Mouse (Mus musculus): ENCODE measurements at regions not wholly inside any gene's neighbourhood (a gene's known extent, or its start where the extent isn't known, plus 50 kb on each side); places are given as distances from the start of the nearest gene placed in this dataset.

GRCm38 (mm10) chr5:106276186-106276585, 181.8 kb downstream of the Barhl2 start:
- Histone ChIP-seq H3K27me3 (0 out of 2 replicates have a peak, but pooled peaks cover 2% of the 10 kb centered on the region), H3K9ac (no peak overlapping the region), H3K9me3 (replicated peaks) (no peaks in the 10 kb centered on the region), H3K36me3 (no peaks in the 10 kb centered on the region), H3K4me2 (replicated peaks) (no peak overlapping the region), H3K27ac (replicated peaks) (no peak overlapping the region), H3K4me3 (replicated peaks) (no peak overlapping the region), H3K4me1 (no peaks in the 10 kb centered on the region)
- no peak for ATAC-seq (ENCODE audit: insufficient number of reproducible peaks, low FRiP score, low TSS enrichment, low read depth)
- 14% methylated on average over 2 of the region's 2 CpGs for WGBS

DNA sequence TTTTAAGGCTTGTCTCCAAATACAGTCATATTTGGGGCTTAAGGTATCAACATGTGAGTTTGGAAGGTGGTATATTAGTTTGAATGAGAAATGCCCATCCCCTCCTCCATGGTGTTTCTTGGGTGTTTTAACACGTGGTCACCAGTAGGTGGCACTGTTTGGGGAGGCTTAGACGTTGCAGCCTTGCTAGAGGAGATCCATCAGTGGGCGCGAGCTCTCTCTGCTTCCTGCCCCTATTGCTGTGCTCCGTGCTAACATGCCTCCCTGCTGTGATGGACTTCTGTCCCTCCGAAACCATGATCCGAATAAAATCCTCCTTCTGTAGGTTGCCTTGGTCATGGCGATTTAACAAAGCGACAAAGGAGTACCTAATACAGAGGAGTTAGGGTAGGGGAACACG, 183.3 kb downstream of the Barhl2 start:
- no peaks in the 10 kb centered on the region for H3K4me1 ChIP-seq
- no peak for ATAC-seq (ENCODE audit: insufficient number of reproducible peaks, low FRiP score, low TSS enrichment, low read depth)
- H3K36me3 ChIP-seq = no peaks in the 10 kb centered on the region
- no peak overlapping the region for H3K27ac ChIP-seq (replicated peaks)
- H3K9ac ChIP-seq = no peak overlapping the region
- H3K4me2 ChIP-seq (replicated peaks) = no peak overlapping the region
- WGBS = 42% methylated on average over 10 of the region's 10 CpGs
- 0 out of 2 replicates have a peak, but pooled peaks cover 2% of the 10 kb centered on the region for H3K27me3 ChIP-seq
- no peaks in the 10 kb centered on the region for H3K9me3 ChIP-seq (replicated peaks)
- H3K4me3 ChIP-seq (replicated peaks) = no peak overlapping the region

DNA sequence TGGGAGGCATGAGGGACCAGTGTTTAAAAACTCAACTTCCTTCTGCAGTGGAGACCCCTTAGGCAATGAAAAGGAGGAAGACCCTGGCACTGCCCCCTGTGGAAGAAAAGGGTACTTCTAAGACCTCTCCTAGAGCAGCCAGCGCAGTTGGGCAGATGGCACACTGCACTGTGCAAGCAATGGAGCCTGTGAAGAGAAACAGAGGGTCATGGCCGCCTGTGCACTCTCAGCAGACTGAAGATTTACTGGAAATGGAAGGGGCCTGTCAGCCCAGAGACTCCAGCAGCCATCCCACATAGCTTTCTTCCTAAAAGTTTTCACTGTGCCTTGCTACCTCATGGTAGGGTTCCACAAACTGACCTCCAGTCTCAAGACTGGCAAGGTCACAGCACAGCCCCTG, 193.4 kb downstream of the Barhl2 start:
- WGBS = 67% methylated on average over 2 of the region's 2 CpGs
- no peaks in the 10 kb centered on the region for H3K36me3 ChIP-seq
- no peak overlapping the region for H3K4me3 ChIP-seq (replicated peaks)
- no peaks in the 10 kb centered on the region for H3K4me1 ChIP-seq
- no peak overlapping the region for H3K9ac ChIP-seq
- H3K27me3 ChIP-seq = no peaks in the 10 kb centered on the region
- H3K9me3 ChIP-seq (replicated peaks) = no peaks in the 10 kb centered on the region
- H3K4me2 ChIP-seq (replicated peaks) = no peak overlapping the region
- no peak overlapping the region for H3K27ac ChIP-seq (replicated peaks)
- ATAC-seq (ENCODE audit: insufficient number of reproducible peaks, low FRiP score, low TSS enrichment, low read depth) = no peak

- H3K27me3 ChIP-seq = no peaks in the 10 kb centered on the region
- no peak for ATAC-seq (ENCODE audit: insufficient number of reproducible peaks, low FRiP score, low TSS enrichment, low read depth)
- H3K36me3 ChIP-seq = no peaks in the 10 kb centered on the region
- H3K4me3 ChIP-seq (replicated peaks) = no peak overlapping the region
- H3K4me2 ChIP-seq (replicated peaks) = no peak overlapping the region
- H3K27ac ChIP-seq (replicated peaks) = no peak overlapping the region
- no peak overlapping the region for H3K9ac ChIP-seq
- no peaks in the 10 kb centered on the region for H3K4me1 ChIP-seq
- no peaks in the 10 kb centered on the region for H3K9me3 ChIP-seq (replicated peaks)
- 86% methylated on average over 1 of the region's 1 CpGs for WGBS
These were observed 200.8 kb downstream of the Barhl2 start for GRCm38 (mm10) chr5:106257179-106257578.

DNA sequence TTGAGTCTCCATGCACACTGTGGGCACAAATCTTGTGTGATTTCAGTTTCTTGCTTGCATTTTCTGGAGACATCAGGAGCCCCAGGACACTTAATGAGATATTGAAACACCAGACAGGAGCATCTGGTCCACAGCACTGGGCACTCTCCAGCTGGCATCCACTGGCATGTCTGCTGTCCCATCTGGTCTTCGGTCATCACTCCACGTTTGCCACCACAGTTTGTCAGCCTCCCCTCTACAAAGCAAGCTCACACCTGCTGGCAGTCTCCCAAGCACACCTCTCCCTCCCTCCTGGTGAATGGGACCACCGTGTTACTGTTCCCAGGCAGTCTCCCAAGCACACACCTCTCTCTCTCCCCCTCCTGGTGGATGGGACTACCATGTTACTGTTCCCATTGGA, 228.8 kb downstream of the Barhl2 start:
- Histone ChIP-seq H3K27ac (replicated peaks) (no peak overlapping the region), H3K36me3 (no peaks in the 10 kb centered on the region), H3K27me3 (no peaks in the 10 kb centered on the region), H3K4me1 (no peaks in the 10 kb centered on the region), H3K9ac (no peak overlapping the region), H3K9me3 (replicated peaks) (no peaks in the 10 kb centered on the region), H3K4me2 (replicated peaks) (no peak overlapping the region), H3K4me3 (replicated peaks) (no peak overlapping the region)
- WGBS = 61% methylated on average over 3 of the region's 3 CpGs
- ATAC-seq (ENCODE audit: insufficient number of reproducible peaks, low FRiP score, low TSS enrichment, low read depth) = no peak

DNA sequence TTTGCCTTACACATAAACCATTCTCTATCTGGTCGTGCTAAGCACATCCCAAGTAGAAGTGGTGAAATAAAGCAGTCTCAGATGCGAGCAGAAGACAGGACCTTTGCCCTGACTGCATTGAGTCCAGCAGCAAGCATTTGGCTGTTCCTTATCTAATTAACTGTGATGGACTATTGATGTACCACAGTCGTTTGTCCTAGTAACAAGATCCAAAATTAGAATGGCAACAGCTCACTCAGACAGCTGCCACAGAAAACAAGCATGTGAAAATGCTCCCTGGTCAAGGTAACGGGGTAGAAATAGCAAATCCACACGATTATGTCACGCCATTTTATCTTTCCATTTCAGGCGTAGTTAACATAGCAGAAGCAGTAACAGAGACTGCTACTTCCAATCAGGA, 233.8 kb downstream of the Barhl2 start:
- H3K36me3 ChIP-seq = no peaks in the 10 kb centered on the region
- H3K27me3 ChIP-seq = no peaks in the 10 kb centered on the region
- H3K4me2 ChIP-seq (replicated peaks) = no peak overlapping the region
- H3K4me3 ChIP-seq (replicated peaks) = no peak overlapping the region
- WGBS = 55% methylated on average over 7 of the region's 7 CpGs
- no peaks in the 10 kb centered on the region for H3K9me3 ChIP-seq (replicated peaks)
- no peaks in the 10 kb centered on the region for H3K4me1 ChIP-seq
- H3K27ac ChIP-seq (replicated peaks) = no peak overlapping the region
- no peak for ATAC-seq (ENCODE audit: insufficient number of reproducible peaks, low FRiP score, low TSS enrichment, low read depth)
- no peak overlapping the region for H3K9ac ChIP-seq

GRCm38 (mm10) chr5:106209543-106209942, 248.4 kb downstream of the Barhl2 start:
- Histone ChIP-seq H3K4me3 (replicated peaks) (no peak overlapping the region), H3K27ac (replicated peaks) (no peak overlapping the region), H3K4me1 (0 out of 2 replicates have a peak, but pooled peaks cover 5% of the 10 kb centered on the region), H3K27me3 (no peaks in the 10 kb centered on the region), H3K9ac (no peak overlapping the region), H3K36me3 (no peaks in the 10 kb centered on the region), H3K9me3 (replicated peaks) (no peaks in the 10 kb centered on the region), H3K4me2 (replicated peaks) (no peak overlapping the region)
- 71% methylated on average over 5 of the region's 5 CpGs for WGBS
- no peak for ATAC-seq (ENCODE audit: insufficient number of reproducible peaks, low FRiP score, low TSS enrichment, low read depth)

- WGBS = 75% methylated on average over 6 of the region's 6 CpGs
These were observed 250.3 kb downstream of the Barhl2 start for GRCm38 (mm10) chr5:106207706-106208105.

DNA sequence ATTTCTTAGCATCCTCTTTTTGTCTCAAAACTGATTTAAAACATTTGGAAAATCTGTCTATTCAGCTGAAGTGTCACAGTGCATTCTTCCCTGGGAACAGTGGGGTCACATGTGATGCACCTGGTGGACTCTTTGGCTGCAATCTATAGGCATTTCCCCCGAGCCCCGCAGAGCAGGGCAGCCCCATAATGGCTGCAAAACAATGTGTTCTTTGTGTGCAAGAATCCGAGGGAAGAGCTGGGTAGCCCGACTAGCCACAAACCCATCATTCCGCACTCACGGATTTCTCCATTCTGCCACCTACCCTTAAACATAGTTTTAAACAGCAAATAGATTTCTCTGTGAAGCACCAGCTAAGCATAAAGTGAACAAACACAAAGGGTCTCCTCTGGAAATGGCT, 252.2 kb downstream of the Barhl2 start:
- Histone ChIP-seq H3K36me3 (no peaks in the 10 kb centered on the region), H3K4me2 (replicated peaks) (no peak overlapping the region), H3K4me3 (replicated peaks) (no peak overlapping the region), H3K27me3 (no peaks in the 10 kb centered on the region), H3K9me3 (replicated peaks) (no peaks in the 10 kb centered on the region), H3K27ac (replicated peaks) (no peak overlapping the region), H3K4me1 (0 out of 2 replicates have a peak, but pooled peaks cover 5% of the 10 kb centered on the region), H3K9ac (no peak overlapping the region)
- 23% methylated on average over 6 of the region's 6 CpGs for WGBS
- ATAC-seq (ENCODE audit: insufficient number of reproducible peaks, low FRiP score, low TSS enrichment, low read depth) = no peak

More at GRCm38 (mm10) chr5:106207706-106208105, 250.3 kb downstream of the Barhl2 start:
- no peak overlapping the region for H3K4me3 ChIP-seq (replicated peaks)
- no peaks in the 10 kb centered on the region for H3K9me3 ChIP-seq (replicated peaks)
- H3K4me2 ChIP-seq (replicated peaks) = no peak overlapping the region
- no peaks in the 10 kb centered on the region for H3K27me3 ChIP-seq
- H3K27ac ChIP-seq (replicated peaks) = no peak overlapping the region
- H3K9ac ChIP-seq = no peak overlapping the region
- H3K4me1 ChIP-seq = 0 out of 2 replicates have a peak, but pooled peaks cover 5% of the 10 kb centered on the region
- ATAC-seq (ENCODE audit: insufficient number of reproducible peaks, low FRiP score, low TSS enrichment, low read depth) = no peak
- no peaks in the 10 kb centered on the region for H3K36me3 ChIP-seq

DNA sequence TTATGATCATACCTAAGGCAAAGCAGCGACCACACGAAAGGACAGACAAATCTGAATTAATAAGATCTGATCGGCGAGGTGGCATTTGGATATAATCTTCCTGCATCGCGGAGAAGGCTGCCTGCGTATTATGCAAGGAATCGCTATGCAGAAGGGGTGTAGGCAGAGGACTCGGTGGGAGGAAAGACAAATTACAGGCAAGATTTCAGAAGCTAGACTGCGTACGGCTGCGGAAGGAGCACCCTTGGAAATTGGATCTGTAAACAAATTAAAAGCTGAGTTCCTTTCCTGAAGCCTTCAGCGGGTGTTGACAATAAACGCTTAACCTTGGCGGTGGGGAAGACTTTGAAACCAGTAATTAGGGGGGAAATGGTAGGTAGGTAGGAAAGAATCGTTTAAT, 257.3 kb downstream of the Barhl2 start:
- Histone ChIP-seq H3K27me3 (no peaks in the 10 kb centered on the region), H3K36me3 (no peaks in the 10 kb centered on the region), H3K4me3 (replicated peaks) (no peak overlapping the region), H3K27ac (replicated peaks) (no peak overlapping the region), H3K4me2 (replicated peaks) (0 out of 2 replicates have a peak overlapping the region, but pooled peaks have one; percentile 5), H3K9ac (no peak overlapping the region), H3K9me3 (replicated peaks) (no peaks in the 10 kb centered on the region), H3K4me1 (no peaks in the 10 kb centered on the region)
- ATAC-seq (ENCODE audit: insufficient number of reproducible peaks, low FRiP score, low TSS enrichment, low read depth) = no peak
- 45% methylated on average over 16 of the region's 16 CpGs for WGBS

GRCm38 (mm10) chr5:106199061-106199460, 258.9 kb downstream of the Barhl2 start:
- H3K4me1 ChIP-seq = no peaks in the 10 kb centered on the region
- 78% methylated on average over 3 of the region's 3 CpGs for WGBS
- ATAC-seq (ENCODE audit: insufficient number of reproducible peaks, low FRiP score, low TSS enrichment, low read depth) = no peak
- H3K27ac ChIP-seq (replicated peaks) = no peak overlapping the region
- no peaks in the 10 kb centered on the region for H3K27me3 ChIP-seq
- no peak overlapping the region for H3K4me2 ChIP-seq (replicated peaks)
- H3K36me3 ChIP-seq = no peaks in the 10 kb centered on the region
- H3K9me3 ChIP-seq (replicated peaks) = no peaks in the 10 kb centered on the region
- H3K4me3 ChIP-seq (replicated peaks) = no peak overlapping the region
- no peak overlapping the region for H3K9ac ChIP-seq

DNA sequence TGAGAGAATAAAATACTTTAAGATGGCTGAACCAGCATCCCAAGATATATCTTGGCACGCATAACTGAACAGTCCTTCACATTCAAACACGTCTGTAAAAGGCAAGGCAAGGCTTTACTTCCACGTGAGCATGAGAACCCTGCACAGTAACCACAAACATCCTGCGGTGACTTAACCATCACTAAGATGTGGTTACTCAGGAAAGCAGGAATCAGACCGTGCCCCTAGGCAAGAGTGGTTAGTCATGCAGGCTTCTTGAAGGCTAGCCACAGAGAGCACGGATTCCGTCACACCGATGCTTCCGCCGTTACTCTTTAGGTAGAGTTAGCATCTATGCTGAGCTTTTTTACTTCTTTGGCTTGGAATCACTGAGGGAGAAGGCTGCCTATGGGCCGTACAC, 266.8 kb downstream of the Barhl2 start:
- H3K4me3 ChIP-seq (replicated peaks) = no peak overlapping the region
- H3K9me3 ChIP-seq (replicated peaks) = no peaks in the 10 kb centered on the region
- no peak overlapping the region for H3K27ac ChIP-seq (replicated peaks)
- no peak overlapping the region for H3K9ac ChIP-seq
- no peak overlapping the region for H3K4me2 ChIP-seq (replicated peaks)
- H3K27me3 ChIP-seq = no peaks in the 10 kb centered on the region
- no peak for ATAC-seq (ENCODE audit: insufficient number of reproducible peaks, low FRiP score, low TSS enrichment, low read depth)
- 44% methylated on average over 11 of the region's 11 CpGs for WGBS
- no peaks in the 10 kb centered on the region for H3K4me1 ChIP-seq
- H3K36me3 ChIP-seq = no peaks in the 10 kb centered on the region
